Mouse (Mus musculus): Measurements from ENCODE around the gene Selenof.

Selenof gene

GRCm38 (mm10) chr3:144561511-144562250 is 8.4 kb upstream of the Selenof start:
- peak; percentile 31 to 32 for DNase-seq (ENCODE audit: low read depth in 2 of 2, low spot score in 2 of 2)

- DNase-seq (ENCODE audit: low read depth in 2 of 2, low spot score in 2 of 2) = no peak
Measured at GRCm38 (mm10) chr3:144563916-144564315, 6.2 kb upstream of the Selenof start.

- DNase-seq (ENCODE audit: low read depth in 2 of 2, low spot score in 2 of 2) = no peak
Measured at GRCm38 (mm10) chr3:144565212-144565611, 4.9 kb upstream of the Selenof start.

GRCm38 (mm10) chr3:144568861-144569361 is 1.2 kb upstream of the Selenof start:
- peak; percentile 10 to 11 for DNase-seq (ENCODE audit: low read depth in 2 of 2, low spot score in 2 of 2)

- peak; percentile 46 to 51 for DNase-seq (ENCODE audit: low read depth in 2 of 2, low spot score in 2 of 2)
Measured at GRCm38 (mm10) chr3:144569401-144569971, 618 bp upstream of the Selenof start.

DNA sequence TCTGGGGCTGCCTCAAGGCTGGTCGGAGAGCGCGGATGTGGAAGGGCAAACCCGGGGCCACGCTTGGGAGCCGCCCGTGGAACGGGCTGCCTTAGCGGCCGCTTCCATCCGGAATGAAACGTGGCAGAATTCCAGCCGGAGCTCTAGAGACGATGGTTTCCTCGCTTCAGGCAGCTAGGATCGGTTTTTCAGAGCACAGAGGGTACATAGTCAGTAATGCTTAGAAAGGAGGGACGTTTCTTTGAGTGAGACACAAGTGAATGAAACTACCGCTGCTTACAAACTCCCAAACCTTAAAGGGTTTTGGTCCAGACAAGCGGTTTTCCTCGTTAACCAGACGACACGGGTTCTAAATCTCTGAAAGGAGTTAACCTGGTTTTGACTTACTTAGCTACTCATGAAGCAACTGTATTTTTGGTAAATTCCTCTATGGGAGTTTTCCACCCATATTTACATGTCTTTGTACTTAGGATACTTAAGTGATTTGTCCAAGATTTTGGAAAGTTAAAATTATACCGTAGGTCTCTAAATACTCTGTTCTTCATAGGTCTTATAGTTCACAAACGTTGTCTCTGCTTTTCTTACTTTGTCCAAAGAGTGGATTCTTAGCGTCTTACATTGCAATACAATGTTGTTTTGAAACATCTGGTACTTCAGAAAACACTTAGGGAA is 848 bp downstream of the Selenof start:
- DNase-seq (ENCODE audit: low read depth in 2 of 2, low spot score in 2 of 2) = no peak

GRCm38 (mm10) chr3:144574256-144574655 is 4.2 kb downstream of the Selenof start:
- DNase-seq (ENCODE audit: low read depth in 2 of 2, low spot score in 2 of 2) = no peak

DNA sequence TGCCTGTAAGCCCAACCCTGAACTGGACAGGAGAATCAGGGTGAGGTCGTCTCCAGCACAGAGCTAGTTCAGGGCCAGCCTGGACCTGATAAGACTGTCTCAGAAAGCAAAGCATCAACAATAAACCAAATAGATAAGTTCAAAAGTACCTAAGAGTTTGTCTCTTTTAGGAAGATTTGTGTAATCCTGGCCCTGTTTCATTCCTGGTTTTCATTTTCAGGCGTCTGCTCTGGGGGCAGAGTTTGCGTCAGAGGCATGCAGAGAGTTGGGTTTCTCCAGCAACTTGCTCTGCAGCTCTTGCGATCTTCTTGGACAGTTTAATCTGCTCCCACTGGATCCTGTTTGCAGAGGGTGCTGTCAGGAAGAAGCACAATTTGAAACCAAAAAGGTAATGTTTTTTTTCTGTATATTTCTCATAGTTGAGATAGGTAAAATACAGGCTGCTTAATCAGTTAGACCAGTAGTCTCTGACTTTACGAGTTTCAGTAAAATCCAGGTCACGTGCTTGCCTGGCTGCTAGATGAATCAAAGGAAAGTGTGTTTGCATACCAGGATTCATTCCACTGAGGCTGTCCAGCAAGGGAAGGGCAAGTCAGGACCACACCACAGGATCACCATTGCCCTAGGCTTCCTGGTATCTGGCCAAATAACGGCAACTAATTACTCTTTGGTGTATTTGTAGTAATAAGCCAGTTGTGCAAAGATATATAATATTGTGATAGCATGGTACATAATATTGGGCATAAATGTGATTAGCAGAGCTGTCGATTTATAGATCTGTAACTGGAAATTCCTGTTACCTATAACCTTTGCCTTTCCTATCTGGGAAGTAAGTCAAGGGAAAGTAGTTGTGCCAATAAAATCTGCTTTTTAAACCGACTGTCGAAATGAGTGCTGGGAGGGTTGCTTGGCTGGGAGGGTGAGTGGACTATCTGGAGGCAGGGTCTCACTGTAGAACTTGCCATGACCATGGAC is 7.5 kb downstream of the Selenof start:
- no peak for DNase-seq (ENCODE audit: low read depth in 2 of 2, low spot score in 2 of 2)

- DNase-seq (ENCODE audit: low read depth in 2 of 2, low spot score in 2 of 2) = no peak
Measured at GRCm38 (mm10) chr3:144578921-144579320, 8.8 kb downstream of the Selenof start.

- DNase-seq (ENCODE audit: low read depth in 2 of 2, low spot score in 2 of 2) = no peak
Measured at GRCm38 (mm10) chr3:144579796-144580195, 9.7 kb downstream of the Selenof start.

DNA sequence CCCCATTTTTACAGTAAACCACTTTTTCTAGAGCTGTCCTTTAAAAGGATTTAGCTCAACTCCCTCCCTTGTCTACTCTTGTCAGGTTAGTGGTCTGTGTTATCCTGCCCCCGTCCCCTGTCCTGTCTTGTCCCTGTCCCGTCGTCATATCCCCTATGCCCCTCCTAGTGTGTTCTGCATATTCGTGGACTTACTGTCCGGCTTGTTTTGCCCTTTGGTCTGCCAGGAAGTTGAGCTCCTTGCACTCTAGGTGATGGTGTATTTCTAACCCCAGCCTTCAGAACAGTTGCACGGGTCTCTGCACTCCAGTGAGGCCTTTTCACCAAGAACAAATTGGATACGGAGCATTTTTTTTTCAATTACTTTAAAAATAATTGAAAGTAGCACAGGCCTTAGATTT is 10.2 kb downstream of the Selenof start:
- DNase-seq (ENCODE audit: low read depth in 2 of 2, low spot score in 2 of 2) = no peak

- no peak for DNase-seq (ENCODE audit: low read depth in 2 of 2, low spot score in 2 of 2)
Measured at GRCm38 (mm10) chr3:144581842-144582241, 11.7 kb downstream of the Selenof start.

- no peak for DNase-seq (ENCODE audit: low read depth in 2 of 2, low spot score in 2 of 2)
Measured at GRCm38 (mm10) chr3:144582306-144582705, 12.2 kb downstream of the Selenof start.

GRCm38 (mm10) chr3:144583789-144584188 is 13.7 kb downstream of the Selenof start:
- no peak for DNase-seq (ENCODE audit: low read depth in 2 of 2, low spot score in 2 of 2)

- no peak for DNase-seq (ENCODE audit: low read depth in 2 of 2, low spot score in 2 of 2)
Measured at GRCm38 (mm10) chr3:144584789-144585553, 14.9 kb downstream of the Selenof start.

DNA sequence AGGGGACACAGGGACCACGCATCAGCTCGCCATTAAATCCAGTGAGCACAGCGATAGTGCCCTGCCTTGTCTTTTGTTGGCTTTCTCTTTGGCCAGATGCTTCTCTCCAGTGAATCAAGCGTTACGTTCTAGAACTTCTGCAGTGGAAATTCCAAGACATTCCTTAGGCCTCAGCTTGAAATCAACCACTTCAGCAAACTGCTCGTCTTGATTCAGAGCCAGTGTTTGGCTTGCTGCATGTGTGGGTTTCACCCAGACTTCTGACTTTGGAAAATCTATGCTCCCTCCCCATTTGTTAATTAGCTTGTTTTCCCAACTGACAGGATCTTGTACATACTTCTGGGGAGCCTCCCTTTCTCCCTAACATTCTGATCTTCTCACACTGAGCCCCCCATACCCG is 16.6 kb downstream of the Selenof start:
- no peak for DNase-seq (ENCODE audit: low read depth in 2 of 2, low spot score in 2 of 2)

DNA sequence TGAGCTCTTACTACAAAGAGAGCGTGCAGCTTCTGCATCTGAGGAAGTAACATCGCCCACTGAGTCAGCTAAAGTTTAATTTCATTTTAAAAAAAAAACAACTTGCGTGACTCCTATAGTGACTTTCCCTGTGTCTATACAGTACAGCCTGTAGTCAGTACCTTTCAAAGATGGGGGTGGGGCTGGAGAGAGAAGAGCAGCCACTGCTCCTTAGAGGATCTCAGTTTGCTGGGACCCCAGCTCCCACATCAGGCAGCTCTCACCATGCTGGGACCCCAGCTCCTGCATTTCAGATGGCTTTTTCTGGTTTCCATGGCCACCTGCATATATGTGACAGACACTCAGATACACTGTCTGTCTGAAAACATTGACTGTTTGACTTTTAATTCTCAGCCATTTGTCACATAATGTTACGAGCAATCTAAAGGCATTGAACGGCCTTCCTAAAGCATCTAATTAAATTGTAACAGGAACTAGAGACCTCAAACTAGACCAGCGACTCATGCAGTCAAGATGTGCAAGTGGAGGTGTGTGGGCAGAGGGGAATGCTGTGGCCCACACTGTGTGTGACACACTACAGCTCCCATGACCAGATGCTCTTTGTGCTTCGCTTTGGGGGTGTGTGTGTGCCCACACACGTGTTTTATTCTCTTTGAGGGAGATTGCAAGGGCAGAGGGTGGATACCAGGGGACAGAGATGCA is 19.2 kb downstream of the Selenof start:
- DNase-seq (ENCODE audit: low read depth in 2 of 2, low spot score in 2 of 2) = no peak

GRCm38 (mm10) chr3:144592992-144593785 is 23.1 kb downstream of the Selenof start:
- DNase-seq (ENCODE audit: low read depth in 2 of 2, low spot score in 2 of 2) = no peak

DNA sequence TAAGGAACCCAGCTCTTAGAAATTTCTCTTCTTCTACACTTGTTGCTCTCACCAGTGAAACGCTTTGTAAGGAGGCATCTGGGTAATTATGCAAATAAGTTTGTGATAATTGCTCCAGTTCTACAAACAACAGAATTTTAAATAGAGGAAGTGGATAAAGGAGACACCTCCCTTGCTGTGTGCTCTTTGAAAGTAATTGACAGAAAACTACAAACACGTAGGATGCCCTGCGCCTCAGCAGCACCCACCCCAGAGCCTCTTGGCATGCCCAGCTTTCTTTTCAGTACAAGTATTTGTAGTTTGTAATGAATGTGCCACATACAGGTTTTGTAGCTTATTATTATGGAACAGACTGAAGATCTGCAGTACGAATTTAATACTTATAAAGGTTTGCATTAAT is 27.0 kb downstream of the Selenof start:
- DNase-seq (ENCODE audit: low read depth in 2 of 2, low spot score in 2 of 2) = no peak

Measured in CD8-positive naive resting alpha-beta T cell, adult 2 months (primary cell).